Mouse (Mus musculus) lung, embryonic 16.5 days (tissue): ENCODE measurements around the gene Ydjc. TPM values are rescaled to one million over a fixed set of nuclear protein-coding genes. Genes with fewer than 3 reads are reported as not detected.

Experiments
- ATAC-seq: fragments of 200-750 bp; cut with Nextera tagmentation; 2 replicates; pipeline ENCODE4 v1.8.0; 2017; ENCODE audit warnings: low read depth, mild to moderate bottlenecking, moderate library complexity
- H3K27ac ChIP-seq: fragments of 300-500 bp; sonication (generic); 2 replicates; pipeline ENCODE4 v1.5.1; 2014; ENCODE audit warnings: mild to moderate bottlenecking, control low read depth, low read length
- H3K27me3 ChIP-seq: fragments of 300-500 bp; sonication (generic); 2 replicates; pipeline ENCODE4 v1.6.1; 2014; ENCODE audit warnings: low read depth, low read length, mixed read lengths; ENCODE audit not compliant: control insufficient read depth, insufficient read depth
- H3K36me3 ChIP-seq: fragments of 300-500 bp; sonication (generic); 2 replicates; pipeline ENCODE4 v1.6.1; 2014; ENCODE audit warnings: low read length; ENCODE audit not compliant: control insufficient read depth, insufficient read depth
- H3K4me1 ChIP-seq: fragments of 300-500 bp; sonication (generic); replicated peaks from 2 replicates; pipeline ENCODE4 v1.6.1; 2014; ENCODE audit warnings: low read length, mixed read lengths; ENCODE audit not compliant: control insufficient read depth, insufficient read depth
- H3K4me2 ChIP-seq: fragments of 300-500 bp; sonication (generic); 2 replicates; pipeline ENCODE4 v1.6.1; 2014; ENCODE audit warnings: low read depth, low read length, control low read depth
- H3K4me3 ChIP-seq: fragments of 300-500 bp; sonication (generic); 2 replicates; pipeline ENCODE4 v1.5.1; 2014; ENCODE audit warnings: mild to moderate bottlenecking, low read length, control low read depth
- H3K9ac ChIP-seq: fragments of 300-500 bp; sonication (generic); 2 replicates; pipeline ENCODE4 v1.6.1; 2014; ENCODE audit warnings: low read length, control low read depth
- H3K9me3 ChIP-seq: fragments of 300-500 bp; sonication (generic); 2 replicates; pipeline ENCODE4 v1.6.1; 2016; ENCODE audit warnings: low read length; ENCODE audit not compliant: control insufficient read depth
- WGBS: fragments of 180-500 bp; shearing (Covaris S2); extraction: QIAGEN DNeasy Blood & Tissue Kit; methylation state at CpG from one replicate; pipeline ENCODE4 v1.1.7; 2014; 5-methylcytosine and 5-hydroxymethylcytosine counted together
- polyA plus RNA-seq: library from polyadenylated mRNA; unstranded; fragments of >200 nt; fragmentation: Nextera tagmentation; extraction: Ambion mirVana; gene quantifications from 2 replicates; pipeline ENCODE4 v1.2.1, GENCODE M21; 2015

Ydjc gene
- polyA plus RNA-seq, 1 experiment from 2014 or later: 6.2 TPM

DNA sequence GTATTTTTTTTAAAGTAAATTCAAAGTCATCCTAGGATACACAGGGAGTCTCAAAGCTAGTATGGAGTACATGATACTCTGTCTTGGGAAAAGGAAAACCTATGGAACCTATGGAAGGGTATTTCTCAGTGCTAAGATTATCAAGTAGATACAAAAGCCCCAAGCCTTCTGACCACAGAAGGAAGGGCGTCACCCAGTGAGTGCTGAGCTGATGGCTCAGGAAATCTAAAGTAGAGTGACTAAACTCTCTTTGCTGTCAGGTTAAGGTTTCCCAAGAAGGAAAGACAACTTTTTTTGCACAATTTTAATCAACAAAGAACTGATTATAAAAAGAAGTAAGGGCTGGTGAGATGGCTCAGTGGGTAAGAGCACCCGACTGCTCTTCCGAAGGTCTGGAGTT, 35.3 kb downstream of the Ydjc start:
- no peak for ATAC-seq
- WGBS: 85% methylated on average over 3 of the region's 3 CpGs
- Histone ChIP-seq H3K36me3 (peaks cover 7% of the 10 kb centered on the region), H3K4me2 (no peak overlapping the region), H3K9me3 (no peaks in the 10 kb centered on the region), H3K4me3 (no peak overlapping the region), H3K4me1 (no peaks in the 10 kb centered on the region), H3K9ac (no peak overlapping the region), H3K27ac (no peak overlapping the region), H3K27me3 (no peaks in the 10 kb centered on the region)

DNA sequence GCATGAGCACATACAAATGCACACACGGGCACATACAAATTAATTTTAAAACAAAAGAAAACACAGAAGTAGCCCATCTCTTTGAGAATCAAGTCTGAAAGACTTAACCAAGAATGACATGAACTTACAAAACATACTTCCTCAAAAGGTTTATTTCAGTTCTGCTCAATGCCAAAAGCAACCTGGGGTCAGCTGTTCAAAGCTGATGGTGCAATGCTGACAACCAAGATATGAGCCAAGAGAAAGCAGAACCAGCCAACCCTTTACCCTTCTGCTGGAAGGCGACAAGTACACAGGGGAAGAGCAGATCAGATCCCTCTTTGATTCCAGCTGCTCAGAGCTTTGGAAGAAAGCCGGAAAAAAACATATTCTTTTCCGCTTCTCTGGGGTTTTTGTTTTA, 37.0 kb downstream of the Ydjc start:
- peaks cover 2% of the 10 kb centered on the region for H3K36me3 ChIP-seq
- no peak overlapping the region for H3K4me2 ChIP-seq
- H3K27ac ChIP-seq: no peak overlapping the region
- no peaks in the 10 kb centered on the region for H3K27me3 ChIP-seq
- H3K4me3 ChIP-seq: no peak overlapping the region
- ATAC-seq: no peak
- no peak overlapping the region for H3K9ac ChIP-seq
- WGBS: 74% methylated on average over 4 of the region's 4 CpGs
- no peaks in the 10 kb centered on the region for H3K9me3 ChIP-seq
- H3K4me1 ChIP-seq: no peaks in the 10 kb centered on the region

GRCm38 (mm10) chr16:17182136-17182535, 37.7 kb downstream of the Ydjc start:
- Histone ChIP-seq H3K27ac (no peak overlapping the region), H3K9ac (no peak overlapping the region), H3K36me3 (peaks cover 6% of the 10 kb centered on the region), H3K27me3 (no peaks in the 10 kb centered on the region), H3K4me3 (no peak overlapping the region), H3K9me3 (no peaks in the 10 kb centered on the region), H3K4me2 (no peak overlapping the region), H3K4me1 (no peaks in the 10 kb centered on the region)
- 72% methylated on average over 2 of the region's 2 CpGs for WGBS
- ATAC-seq: no peak

DNA sequence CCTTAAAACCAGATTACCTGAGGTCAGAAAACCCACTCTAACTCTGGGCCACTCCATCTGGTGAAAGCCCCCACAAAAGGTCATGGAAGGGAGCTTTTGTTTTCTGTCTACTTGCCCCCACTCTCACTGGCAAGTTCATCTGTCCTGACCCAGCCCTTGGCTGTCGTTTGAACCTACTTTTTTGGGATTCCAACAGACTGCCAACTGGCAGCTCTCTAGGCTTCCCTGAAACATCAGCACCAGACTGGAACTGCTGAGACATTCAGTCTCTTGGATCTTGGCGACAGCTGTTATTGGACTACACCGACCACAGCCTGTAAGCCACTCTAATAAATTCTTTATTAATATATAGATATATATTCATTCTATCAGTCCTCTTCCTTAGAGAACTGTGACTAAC, 38.6 kb downstream of the Ydjc start:
- H3K4me2 ChIP-seq: no peak overlapping the region
- WGBS: 71% methylated on average over 3 of the region's 3 CpGs
- H3K4me3 ChIP-seq: no peak overlapping the region
- ATAC-seq: no peak
- no peak overlapping the region for H3K9ac ChIP-seq
- H3K27me3 ChIP-seq: no peaks in the 10 kb centered on the region
- no peaks in the 10 kb centered on the region for H3K4me1 ChIP-seq
- H3K27ac ChIP-seq: no peak overlapping the region
- peaks cover 6% of the 10 kb centered on the region for H3K36me3 ChIP-seq
- no peaks in the 10 kb centered on the region for H3K9me3 ChIP-seq

DNA sequence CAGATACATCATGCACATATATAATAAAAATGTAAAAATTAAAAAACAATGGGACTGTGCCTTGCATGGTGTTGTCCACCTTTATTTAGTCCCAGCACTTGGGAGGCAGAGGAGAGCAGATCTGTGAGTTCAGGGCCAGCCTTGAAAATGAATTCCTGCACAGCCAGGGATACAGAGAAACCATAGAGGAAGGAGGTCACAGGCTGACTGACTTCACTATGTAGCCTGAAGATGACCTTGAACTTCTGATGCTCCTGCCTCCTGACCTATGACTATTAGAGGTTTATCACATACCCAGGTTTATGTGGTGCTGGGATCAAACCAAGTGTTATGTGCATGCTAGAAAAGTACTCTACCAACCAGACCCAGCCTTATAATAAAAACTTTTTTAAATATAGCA, 41.1 kb downstream of the Ydjc start:
- Histone ChIP-seq H3K9me3 (no peaks in the 10 kb centered on the region), H3K36me3 (peaks cover 6% of the 10 kb centered on the region), H3K9ac (no peak overlapping the region), H3K4me3 (no peak overlapping the region), H3K27ac (no peak overlapping the region), H3K4me2 (no peak overlapping the region), H3K27me3 (no peaks in the 10 kb centered on the region), H3K4me1 (no peaks in the 10 kb centered on the region)
- no peak for ATAC-seq

DNA sequence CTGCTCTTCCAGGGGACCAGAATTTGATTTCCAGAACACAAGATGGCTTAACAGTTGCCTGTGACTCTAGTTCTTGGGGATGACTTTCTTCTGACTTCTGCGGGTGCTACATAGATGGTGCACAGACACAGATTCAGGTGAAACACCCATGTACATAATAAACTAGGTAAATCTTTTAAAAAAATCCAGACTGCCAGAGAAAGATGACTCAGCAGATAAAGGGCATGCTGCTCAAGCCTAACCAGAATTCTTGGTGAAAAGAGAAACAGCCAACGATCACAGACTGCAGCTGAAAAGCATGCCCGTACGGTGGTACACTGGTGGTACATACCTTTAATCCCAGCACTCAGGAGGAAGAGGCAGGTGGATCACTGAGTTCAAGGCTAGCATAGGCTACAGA, 49.4 kb downstream of the Ydjc start:
- no peak for ATAC-seq
- Histone ChIP-seq H3K9me3 (no peaks in the 10 kb centered on the region), H3K36me3 (no peaks in the 10 kb centered on the region), H3K27ac (no peak overlapping the region), H3K4me3 (no peak overlapping the region), H3K9ac (no peak overlapping the region), H3K4me2 (no peak overlapping the region), H3K27me3 (no peaks in the 10 kb centered on the region), H3K4me1 (no peaks in the 10 kb centered on the region)
- 93% methylated on average over 4 of the region's 4 CpGs for WGBS

GRCm38 (mm10) chr16:17200121-17200952, 55.9 kb downstream of the Ydjc start:
- 0 out of 2 replicates have a peak, but pooled peaks have one; percentile 4 for ATAC-seq
- peaks cover 11% of the 10 kb centered on the region for H3K4me1 ChIP-seq
- peak overlapping the region; percentile 100 for H3K9ac ChIP-seq
- no peaks in the 10 kb centered on the region for H3K9me3 ChIP-seq
- peak overlapping the region; percentile 99 for H3K4me3 ChIP-seq
- H3K27ac ChIP-seq: peak overlapping the region; percentile 76
- H3K27me3 ChIP-seq: no peaks in the 10 kb centered on the region
- WGBS: 2% methylated on average over 24 of the region's 24 CpGs
- H3K4me2 ChIP-seq: peak overlapping the region; percentile 84
- no peaks in the 10 kb centered on the region for H3K36me3 ChIP-seq

DNA sequence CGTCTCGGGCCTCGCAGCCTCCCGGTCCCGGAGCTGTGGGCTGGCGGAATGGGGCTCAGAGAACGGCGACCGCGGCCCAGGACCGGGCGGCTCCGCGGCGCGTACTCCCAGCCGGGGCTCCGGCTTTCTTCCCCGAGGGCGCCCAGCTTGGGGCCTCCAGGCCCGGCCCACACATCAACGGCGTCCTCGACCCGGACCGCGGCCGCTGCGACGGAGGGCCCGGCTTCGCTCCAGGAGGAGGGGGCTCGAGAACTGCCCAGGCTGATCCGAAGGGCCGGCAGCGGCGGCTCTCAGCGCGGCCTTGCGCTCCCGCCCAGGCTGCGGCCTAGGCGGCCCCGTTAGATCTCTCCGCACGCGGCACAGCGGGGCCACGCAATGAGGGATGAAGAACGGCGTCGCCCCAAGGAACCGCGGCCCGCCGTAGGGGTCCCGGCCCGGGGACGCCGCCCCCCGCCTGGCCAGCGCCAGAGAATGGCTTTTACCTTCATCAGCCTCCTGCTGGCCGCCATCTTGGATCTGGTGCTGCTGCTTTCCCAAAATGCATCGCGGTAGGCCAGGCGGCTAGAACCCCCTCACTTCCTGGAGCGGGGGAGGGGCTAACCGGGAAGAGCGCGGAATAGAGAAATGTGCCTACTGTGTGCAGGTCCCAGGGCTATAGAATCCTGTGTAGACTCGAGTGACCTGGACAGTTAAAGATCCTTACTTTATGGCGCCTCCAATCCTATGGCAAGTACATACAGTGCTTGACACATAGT, 56.7 kb downstream of the Ydjc start:
- Histone ChIP-seq H3K27ac (peak overlapping the region; percentile 76), H3K9ac (peak overlapping the region; percentile 100), H3K4me1 (peaks cover 11% of the 10 kb centered on the region), H3K4me3 (peak overlapping the region; percentile 99), H3K4me2 (peak overlapping the region; percentile 84), H3K27me3 (no peaks in the 10 kb centered on the region; the same call in 1 of the 2 replicates), H3K9me3 (no peaks in the 10 kb centered on the region), H3K36me3 (no peaks in the 10 kb centered on the region)
- WGBS: under 1% methylated on average over 68 of the region's 72 CpGs
- ATAC-seq: peak; percentile 92

DNA sequence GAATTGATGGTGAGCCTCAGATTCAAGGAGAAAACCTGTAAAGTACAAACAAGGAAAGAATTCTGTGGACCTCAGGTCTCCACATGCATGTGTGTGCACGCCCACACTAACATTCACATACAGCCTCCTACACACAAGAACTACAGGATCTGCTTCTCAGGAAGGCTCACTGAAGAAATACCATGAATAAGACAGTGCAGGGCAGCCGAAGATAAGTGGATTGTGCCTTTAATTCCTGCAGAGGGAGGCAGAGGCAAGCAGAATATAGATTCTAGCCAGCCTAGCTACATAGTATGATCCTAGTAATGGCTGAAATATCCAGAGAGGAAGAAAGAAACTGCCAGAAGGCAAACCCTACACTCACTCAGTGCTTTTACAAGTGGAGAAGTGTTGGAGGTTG, 57.6 kb downstream of the Ydjc start:
- no peaks in the 10 kb centered on the region for H3K36me3 ChIP-seq
- H3K4me1 ChIP-seq: peaks cover 11% of the 10 kb centered on the region
- peak; percentile 62 for ATAC-seq
- H3K4me3 ChIP-seq: no peak overlapping the region
- H3K27ac ChIP-seq: 0 out of 2 replicates have a peak overlapping the region, but pooled peaks have one; percentile 31
- no peak overlapping the region for H3K9ac ChIP-seq
- peaks cover 5% of the 10 kb centered on the region for H3K27me3 ChIP-seq
- no peaks in the 10 kb centered on the region for H3K9me3 ChIP-seq
- 46% methylated on average over 2 of the region's 2 CpGs for WGBS
- H3K4me2 ChIP-seq: no peak overlapping the region
